In the genomic region with DNA sequence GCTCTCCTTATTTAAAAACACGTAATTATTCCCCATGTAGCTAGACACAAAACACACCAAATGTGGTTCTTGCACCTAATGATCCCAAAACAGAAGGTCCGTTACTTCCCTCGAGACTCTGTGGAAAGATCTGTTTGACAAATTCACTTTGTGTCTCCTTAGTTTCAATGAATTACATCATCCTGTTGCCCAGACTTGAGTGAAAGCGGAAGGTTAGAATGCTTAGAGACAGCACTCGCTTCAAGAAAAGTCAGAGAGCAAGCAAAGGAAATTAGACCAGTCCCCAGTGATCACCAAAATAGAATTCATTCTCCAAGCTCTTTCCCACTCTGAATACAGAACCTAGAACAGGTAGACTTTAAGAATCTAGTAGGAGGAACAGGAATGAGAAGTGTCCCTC, we compare ENCODE assay signal across 21 mouse cellular contexts. TPM values are rescaled to one million over a fixed set of nuclear protein-coding genes. Genes with fewer than 3 reads are reported as not detected.
A peak's percentile ranks its signal among the peaks of the same experiment; 100 is the strongest.
DNase-seq lines count a peak whose midpoint lies in the region; ATAC-seq and TF ChIP-seq lines count a peak whose summit lies in the region.
"Had no signal": no experiment of that assay in that cellular context is flagged by ENCODE, and none has a peak within 500 bp of the region (broad histone marks: within the 10 kb centered on the region; RNA-seq: fewer than 3 reads in every experiment).

No protein-coding gene starts in this region.

- H3K79me2 ChIP-seq in MEL (ENCODE audit: control insufficient read depth, insufficient read depth, low read length, poor library complexity) (no peaks in the 10 kb centered on the region), myocyte (ENCODE audit: control insufficient read depth, insufficient read depth) (no peaks in the 10 kb centered on the region)

- DNase-seq in 3T3-L1 (ENCODE audit: low read depth, low spot score) (peak; percentile 48), MEL (ENCODE audit: low read depth, low spot score) (peak; percentile 37)
- DNase-seq in ovary, postnatal 10 days (ENCODE audit: low spot score): no peak
- DNase-seq in hindbrain, postnatal 0 days (ENCODE audit: low spot score): no peak
- DNase-seq: adrenal gland, adult 2 months; adrenal gland, postnatal 25 days; cerebellum, adult 18-20 months; cerebellum, adult 9-11 months; cerebellum, postnatal 36 days; gastrocnemius, postnatal 36 days; heart, postnatal 36 days had no signal

- 89% methylated on average over 5 of the region's 5 CpGs for WGBS in hindbrain, postnatal 0 days

- peak overlapping the region; percentile 78 for H3K27ac ChIP-seq in MEL (ENCODE audit: control insufficient read depth, low read depth, low read length)
- no peak overlapping the region for H3K27ac ChIP-seq in hindbrain, postnatal 0 days
- H3K27ac ChIP-seq: embryonic facial prominence, embryonic 15.5 days; forebrain, embryonic 15.5 days; heart, embryonic 13.5 days; hindbrain, embryonic 12.5 days had no signal

- H3K9ac ChIP-seq in MEL (ENCODE audit: control insufficient read depth, low read depth, low read length, poor library complexity, severe bottlenecking): peak overlapping the region; percentile 59
- H3K9ac ChIP-seq in hindbrain, postnatal 0 days (replicated peaks; ENCODE audit: low read length): no peak overlapping the region
- H3K9ac ChIP-seq: embryonic facial prominence, embryonic 15.5 days; forebrain, embryonic 15.5 days; hindbrain, embryonic 12.5 days had no signal

- H3K36me3 ChIP-seq in MEL (ENCODE audit: control insufficient read depth in 1 of 2, insufficient read depth in 2 of 2, low read length in 2 of 2) (peaks cover 0 to 6% of the 10 kb centered on the region in 2 experiments; a peak in 2 of 4 replicates), myocyte (ENCODE audit: control insufficient read depth, insufficient read depth) (no peaks in the 10 kb centered on the region)
- H3K36me3 ChIP-seq in hindbrain, postnatal 0 days (ENCODE audit: insufficient read depth, low read length): no peaks in the 10 kb centered on the region
- H3K36me3 ChIP-seq: embryonic facial prominence, embryonic 15.5 days; forebrain, embryonic 15.5 days; G1E; heart, embryonic 13.5 days; hindbrain, embryonic 12.5 days had no signal

- H3K4me2 ChIP-seq in myocyte (ENCODE audit: low read depth): no peak overlapping the region
- no peak overlapping the region for H3K4me2 ChIP-seq in hindbrain, postnatal 0 days (ENCODE audit: low read depth, low read length)
- H3K4me2 ChIP-seq: embryonic facial prominence, embryonic 15.5 days; forebrain, embryonic 15.5 days; heart, embryonic 13.5 days; hindbrain, embryonic 12.5 days had no signal

- peak; percentile 52 for ATAC-seq in granulocyte monocyte progenitor cell, adult 5-6 weeks (replicated peaks; ENCODE audit: poor library complexity, severe bottlenecking)
- ATAC-seq in hindbrain, postnatal 0 days: no peak
- ATAC-seq: activated CD4-positive, CD25-positive, alpha-beta regulatory T cell, adult 4 months; forebrain, embryonic 15.5 days; hindbrain, embryonic 16.5 days; Patski had no signal

- no peak for TF ChIP-seq POLR2A in MEL (IDR thresholded peaks at IDR 0.05; ENCODE audit: control insufficient read depth in 1 of 2, insufficient read depth in 1 of 2, low read depth in 1 of 2, low read length in 2 of 2, poor library complexity in 1 of 2)
- no peak for TF ChIP-seq POLR2A in myocyte (IDR thresholded peaks at IDR 0.05; ENCODE audit: insufficient read length, low read depth)

- no peak for TF ChIP-seq EP300 in MEL (IDR thresholded peaks at IDR 0.05; ENCODE audit: low read depth in 1 of 2, low read length in 2 of 2)

- no peak overlapping the region for H3ac ChIP-seq in myocyte (ENCODE audit: control insufficient read depth, insufficient read length)

- peaks cover 0 to 7% of the 10 kb centered on the region in 2 experiments; a peak in 2 of 4 replicates for H3K4me1 ChIP-seq in MEL (ENCODE audit: control insufficient read depth in 1 of 2, insufficient read depth in 2 of 2, low read length in 2 of 2)
- H3K4me1 ChIP-seq in hindbrain, postnatal 0 days (ENCODE audit: insufficient read depth, low read length): no peaks in the 10 kb centered on the region
- H3K4me1 ChIP-seq: embryonic facial prominence, embryonic 15.5 days; forebrain, embryonic 15.5 days; hindbrain, embryonic 12.5 days had no signal

- no peak for TF ChIP-seq RAD21 in MEL (IDR thresholded peaks at IDR 0.05; ENCODE audit: low read depth, low read length)

- no peaks in the 10 kb centered on the region for H3K9me3 ChIP-seq in MEL (replicated peaks; ENCODE audit: insufficient read depth, low read length)
- H3K9me3 ChIP-seq in hindbrain, postnatal 0 days (ENCODE audit: low read length): no peaks in the 10 kb centered on the region
- H3K9me3 ChIP-seq: embryonic facial prominence, embryonic 15.5 days; forebrain, embryonic 15.5 days; G1E; heart, embryonic 13.5 days; hindbrain, embryonic 12.5 days had no signal

- H3K27me3 ChIP-seq in MEL (ENCODE audit: control insufficient read depth in 1 of 2, insufficient read depth in 2 of 2, low read length in 2 of 2) (peaks cover 0 to 2% of the 10 kb centered on the region in 2 experiments; a peak in 1 of 4 replicates), myocyte (ENCODE audit: control insufficient read depth, insufficient read depth, insufficient read length) (peaks cover 2% of the 10 kb centered on the region)
- H3K27me3 ChIP-seq in hindbrain, postnatal 0 days (ENCODE audit: insufficient read depth, low read length): no peaks in the 10 kb centered on the region
- H3K27me3 ChIP-seq: embryonic facial prominence, embryonic 15.5 days; forebrain, embryonic 15.5 days; hindbrain, embryonic 12.5 days; Patski had no signal

- H3K4me3 ChIP-seq in MEL (ENCODE audit: control insufficient read depth in 1 of 2, insufficient read depth in 1 of 2, low read depth in 2 of 2, low read length in 2 of 2) (no peak overlapping the region), myocyte (no peak overlapping the region)
- no peak overlapping the region for H3K4me3 ChIP-seq in hindbrain, postnatal 0 days (ENCODE audit: low read length)
- H3K4me3 ChIP-seq: embryonic facial prominence, embryonic 15.5 days; forebrain, embryonic 15.5 days; heart, embryonic 13.5 days; hindbrain, embryonic 12.5 days had no signal

- TF ChIP-seq CTCF in MEL (IDR thresholded peaks at IDR 0.05 in 2 of 3, conservative IDR thresholded peaks at IDR 0.05 in 1 of 3; ENCODE audit: control insufficient read depth in 1 of 3, insufficient read depth in 1 of 3, low read depth in 2 of 3, low read length in 3 of 3, poor library complexity in 1 of 3, severe bottlenecking in 1 of 3): no peak
- no peak for TF ChIP-seq CTCF in hindbrain, postnatal 0 days (IDR thresholded peaks at IDR 0.05; ENCODE audit: low read depth)

TF ChIP-seq in MEL, 35 proteins besides CTCF, POLR2A, EP300 and RAD21 (continues in another document):
- TF ChIP-seq MAFK (IDR thresholded peaks at IDR 0.05; ENCODE audit: borderline replicate concordance, low read depth, low read length) (no peak), SIN3A (IDR thresholded peaks at IDR 0.05; ENCODE audit: low read length) (no peak), SMC3 (IDR thresholded peaks at IDR 0.05; ENCODE audit: low read depth, low read length) (no peak), NELFE (IDR thresholded peaks at IDR 0.05; ENCODE audit: low read depth, low read length) (no peak), ETS1 (IDR thresholded peaks at IDR 0.05; ENCODE audit: low read depth, low read length) (no peak), UBTF (IDR thresholded peaks at IDR 0.05; ENCODE audit: borderline replicate concordance, insufficient read depth, low read depth, low read length) (no peak), ZKSCAN1 (IDR thresholded peaks at IDR 0.05; ENCODE audit: low read depth, low read length) (no peak), POLR2AphosphoS2 (IDR thresholded peaks at IDR 0.05; ENCODE audit: low read length) (no peak), MYC (IDR thresholded peaks at IDR 0.05; ENCODE audit: low read depth, low read length) (no peak), ELF1 (IDR thresholded peaks at IDR 0.05; ENCODE audit: low read depth, low read length) (no peak), ZNF384 (IDR thresholded peaks at IDR 0.05; ENCODE audit: low read depth, low read length) (no peak)

TF ChIP-seq in myocyte, 11 proteins besides CTCF, POLR2A, EP300 and RAD21:
- TF ChIP-seq CEBPB (IDR thresholded peaks at IDR 0.05; ENCODE audit: insufficient read depth, poor library complexity, severe bottlenecking): peak; percentile 65; the same call in 1 of the 2 replicates
- TF ChIP-seq MAX (IDR thresholded peaks at IDR 0.05; ENCODE audit: low read depth): no peak
- no peak for TF ChIP-seq MYOD1 (IDR thresholded peaks at IDR 0.05; ENCODE audit: control insufficient read depth in 1 of 3, insufficient read length in 2 of 3, low read depth in 2 of 3)

RNA-seq across cellular contexts. Expression of a gene that starts 8.3 kb away (rescaled TPM):
- total RNA-seq in MEL (2012; rRNA removed): 16.4 and 16.5 TPM in 2 replicates
- polyA plus RNA-seq in MEL (2012; ENCODE audit: insufficient read depth in 1 of 2, insufficient read length in 2 of 2, low read depth in 1 of 2, low replicate concordance in 2 of 2, missing spikeins in 1 of 2) (10 to 100 TPM; 38.8 to 64.6 TPM), myocyte (2012; fragmentation: generic; extraction: Trizol) (23.1 TPM)
- total RNA-seq in granulocyte monocyte progenitor cell, adult 5-6 weeks (2014; fragmentation: Nextera tagmentation): 39.1 and 46.5 TPM in 2 replicates
- 35.2 and 42.3 TPM in 2 replicates for total RNA-seq in granulocyte monocyte progenitor cell, adult 5-6 weeks (2017)
- total RNA-seq in hindbrain, postnatal 0 days (2014; rRNA removed): 25.5 and 28.0 TPM in 2 replicates
- 2.5 and 2.6 TPM in 2 replicates for polyA plus RNA-seq in hindbrain, postnatal 0 days (2015; fragmentation: Nextera tagmentation; extraction: Ambion mirVana)

RNA-seq across cellular contexts. Expression of a gene that starts 45.2 kb away (rescaled TPM):
- total RNA-seq in MEL (2012; rRNA removed): 5.4 and 6.1 TPM in 2 replicates
- polyA plus RNA-seq in MEL (2012; ENCODE audit: insufficient read depth in 1 of 2, insufficient read length in 2 of 2, low read depth in 1 of 2, low replicate concordance in 2 of 2, missing spikeins in 1 of 2) (10 to 100 TPM in 1 of 2 experiments, not detected in 1; 33.5 TPM), myocyte (2012; fragmentation: generic; extraction: Trizol) (13.9 TPM)
- 33.2 and 43.7 TPM in 2 replicates for total RNA-seq in granulocyte monocyte progenitor cell, adult 5-6 weeks (2014; fragmentation: Nextera tagmentation)
- 12.6 and 12.8 TPM in 2 replicates for total RNA-seq in granulocyte monocyte progenitor cell, adult 5-6 weeks (2017)
- total RNA-seq in hindbrain, postnatal 0 days (2014; rRNA removed): 11.1 and 12.3 TPM in 2 replicates
- polyA plus RNA-seq in hindbrain, postnatal 0 days (2015; fragmentation: Nextera tagmentation; extraction: Ambion mirVana): 9.8 and 11.5 TPM in 2 replicates

Comparison
In these comparisons a context has a peak if more than half of its experiments do, and no peak if none do; other contexts are left out.
1. DNase-seq: peak in 3T3-L1 (single experiment) and MEL (single experiment); none in ovary, postnatal 10 days (single experiment) and hindbrain, postnatal 0 days (single experiment).